In genomic region chr9:79044344-79044743, GRCm38 (mm10) we compare ENCODE assay signal across 17 mouse cellular contexts.
"Had no signal": no experiment of that assay in that cellular context is flagged by ENCODE, and none has a peak within 500 bp of the region (broad histone marks: within the 10 kb centered on the region; RNA-seq: fewer than 3 reads in every experiment).

No protein-coding gene starts in this region.

- H3K27ac ChIP-seq: lung, embryonic 15.5 days; macrophage; midbrain, embryonic 13.5 days; midbrain, embryonic 15.5 days; neural tube, embryonic 12.5 days had no signal

- H3K4me3 ChIP-seq: lung, embryonic 15.5 days; megakaryocyte, embryonic 14.5 days; midbrain, embryonic 13.5 days; midbrain, embryonic 15.5 days; neural tube, embryonic 12.5 days had no signal

- ATAC-seq: lung, postnatal 0 days; midbrain, embryonic 13.5 days; midbrain, embryonic 15.5 days had no signal

- H3K4me1 ChIP-seq: lung, embryonic 15.5 days; megakaryocyte, embryonic 14.5 days; midbrain, embryonic 13.5 days; midbrain, embryonic 15.5 days; neural tube, embryonic 12.5 days had no signal

- H3K9ac ChIP-seq: lung, embryonic 15.5 days; midbrain, embryonic 13.5 days; midbrain, embryonic 15.5 days; neural tube, embryonic 12.5 days had no signal

- H3K9me3 ChIP-seq: lung, embryonic 15.5 days; megakaryocyte, embryonic 14.5 days; midbrain, embryonic 13.5 days; midbrain, embryonic 15.5 days; neural tube, embryonic 12.5 days had no signal

- H3K4me2 ChIP-seq: lung, embryonic 15.5 days; midbrain, embryonic 11.5 days; midbrain, embryonic 13.5 days; midbrain, embryonic 15.5 days; neural tube, embryonic 12.5 days had no signal

- DNase-seq: lung, adult 2 months; lung, postnatal 14 days; lung, postnatal 36 days; right cerebral cortex, postnatal 25 days; right cerebral cortex, postnatal 4 days; spleen, adult 18-20 months; thymus, adult 18-20 months; thymus, postnatal 14 days; thymus, postnatal 36 days had no signal

- H3K36me3 ChIP-seq: lung, embryonic 15.5 days; midbrain, embryonic 13.5 days; midbrain, embryonic 15.5 days; neural tube, embryonic 12.5 days had no signal

- H3K27me3 ChIP-seq: lung, embryonic 15.5 days; megakaryocyte, embryonic 14.5 days; midbrain, embryonic 13.5 days; midbrain, embryonic 15.5 days; neural tube, embryonic 12.5 days had no signal
